Mouse (Mus musculus) MEL (cell line): ENCODE measurements at regions not wholly inside any gene's neighbourhood (a gene's known extent, or its start where the extent isn't known, plus 50 kb on each side); places are given as distances from the start of the nearest gene placed in this dataset.

Source experiments
- DNase-seq: peaks from one replicate; pipeline ENCODE4 v3.0.0; 2011; ENCODE audit warnings: low read depth, low spot score
- H3K27ac ChIP-seq: 2 replicates; pipeline ENCODE4 v1.5.1; 2012; ENCODE audit warnings: low read depth, mild to moderate bottlenecking, control low read depth, low read length, moderate library complexity; ENCODE audit not compliant: control insufficient read depth
- H3K27me3 ChIP-seq, 2 experiments: fragments of 150-350 bp in 1 of 2; sonication (generic) in 1 of 2; 2 replicates each; pipeline ENCODE4 v1.6.1; 2012; ENCODE audit warnings: low read length in 2 of 2, mild to moderate bottlenecking in 2 of 2, improper control_type of control experiment in 1 of 2, moderate library complexity in 1 of 2; ENCODE audit not compliant: insufficient read depth in 2 of 2, control insufficient read depth in 1 of 2
- H3K36me3 ChIP-seq, 2 experiments: 2 replicates each; pipeline ENCODE4 v1.6.1; 2012 to 2014; ENCODE audit warnings: low read length in 2 of 2, improper control_type of control experiment in 1 of 2, inconsistent platforms in 1 of 2, mild to moderate bottlenecking in 1 of 2; ENCODE audit not compliant: insufficient read depth in 2 of 2, control insufficient read depth in 1 of 2
- H3K4me1 ChIP-seq, 2 experiments: fragments of 150-350 bp in 1 of 2; sonication (generic) in 1 of 2; 2 replicates each; pipeline ENCODE4 v1.6.1; 2012; ENCODE audit warnings: low read length in 2 of 2, improper control_type of control experiment in 1 of 2, mild to moderate bottlenecking in 1 of 2; ENCODE audit not compliant: insufficient read depth in 2 of 2, control insufficient read depth in 1 of 2
- H3K4me3 ChIP-seq, 2 experiments: fragments of 150-350 bp in 1 of 2; sonication (generic) in 1 of 2; 2 replicates each; pipeline ENCODE4 v1.5.1; 2012; ENCODE audit warnings: low read depth in 2 of 2, low read length in 2 of 2, mild to moderate bottlenecking in 2 of 2, moderate library complexity in 2 of 2, control low read depth in 1 of 2, improper control_type of control experiment in 1 of 2; ENCODE audit not compliant: control insufficient read depth in 1 of 2, insufficient read depth in 1 of 2
- H3K79me2 ChIP-seq: 2 replicates; pipeline ENCODE4 v1.6.1; 2012; ENCODE audit warnings: mild to moderate bottlenecking, low read length, moderate library complexity; ENCODE audit not compliant: control insufficient read depth, poor library complexity, insufficient read depth
- H3K9ac ChIP-seq: 2 replicates; pipeline ENCODE4 v1.6.1; 2012; ENCODE audit warnings: low read depth, mild to moderate bottlenecking, control low read depth, low read length, moderate library complexity; ENCODE audit not compliant: control insufficient read depth, poor library complexity, severe bottlenecking
- H3K9me3 ChIP-seq: fragments of 150-350 bp; sonication (generic); replicated peaks from 2 replicates; pipeline ENCODE4 v1.6.1; 2012; ENCODE audit warnings: mild to moderate bottlenecking, low read length, improper control_type of control experiment, moderate library complexity; ENCODE audit not compliant: insufficient read depth
- CHD1 ChIP-seq: IDR thresholded peaks from 2 replicates; pipeline ENCODE4 v1.6.1; 2012; ENCODE audit warnings: low read depth, mild to moderate bottlenecking, inconsistent platforms, low read length, improper control_type of control experiment
- CHD2 ChIP-seq: IDR thresholded peaks from 2 replicates; pipeline ENCODE4 v1.6.1; 2011; ENCODE audit warnings: low read length, improper control_type of control experiment
- CTCF ChIP-seq, 3 experiments: IDR thresholded peaks in 2 of 3; conservative IDR thresholded peaks in 1 of 3; 2 replicates each; pipeline ENCODE4 v1.5.1; 2011 to 2012; ENCODE audit warnings: low read length in 3 of 3, low read depth in 2 of 3, mild to moderate bottlenecking in 2 of 3, improper control_type of control experiment in 1 of 3, inconsistent platforms in 1 of 3, mixed read lengths in 1 of 3, moderate library complexity in 1 of 3; ENCODE audit not compliant: control insufficient read depth in 1 of 3, insufficient read depth in 1 of 3, poor library complexity in 1 of 3, severe bottlenecking in 1 of 3
- GABPA ChIP-seq: IDR thresholded peaks from 2 replicates; pipeline ENCODE4 v1.6.1; 2012; ENCODE audit warnings: low read depth, mild to moderate bottlenecking, inconsistent platforms, low read length, improper control_type of control experiment, moderate library complexity
- GATA1 ChIP-seq: IDR thresholded peaks from 2 replicates; pipeline ENCODE4 v1.6.1; 2011; ENCODE audit warnings: low read depth, low read length, improper control_type of control experiment
- MAX ChIP-seq: IDR thresholded peaks from 2 replicates; pipeline ENCODE4 v1.6.1; 2011; ENCODE audit warnings: low read length, improper control_type of control experiment
- MEF2A ChIP-seq: IDR thresholded peaks from 2 replicates; pipeline ENCODE4 v1.6.1; 2014; ENCODE audit warnings: low read depth, mild to moderate bottlenecking, inconsistent platforms, low read length, improper control_type of control experiment; ENCODE audit not compliant: poor library complexity, insufficient replicate concordance, severe bottlenecking; ENCODE audit errors: extremely low read depth
- MYC ChIP-seq: IDR thresholded peaks from 2 replicates; pipeline ENCODE4 v1.6.1; 2011; ENCODE audit warnings: low read depth, mild to moderate bottlenecking, low read length, improper control_type of control experiment, moderate library complexity
- NELFE ChIP-seq: IDR thresholded peaks from 2 replicates; pipeline ENCODE4 v1.6.1; 2011; ENCODE audit warnings: low read depth, low read length, improper control_type of control experiment
- NRF1 ChIP-seq: IDR thresholded peaks from 2 replicates; pipeline ENCODE4 v1.6.1; 2014; ENCODE audit warnings: low read depth, mild to moderate bottlenecking, inconsistent platforms, low read length, improper control_type of control experiment, moderate library complexity; ENCODE audit not compliant: poor library complexity, insufficient read depth, severe bottlenecking
- POLR2A ChIP-seq, 2 experiments: IDR thresholded peaks; 2 replicates each; pipeline ENCODE4 v1.6.1; 2011 to 2012; ENCODE audit warnings: low read length in 2 of 2, mild to moderate bottlenecking in 2 of 2, control low read depth in 1 of 2, improper control_type of control experiment in 1 of 2, low read depth in 1 of 2, moderate library complexity in 1 of 2; ENCODE audit not compliant: control insufficient read depth in 1 of 2, insufficient read depth in 1 of 2, poor library complexity in 1 of 2
- POLR2AphosphoS2 ChIP-seq: IDR thresholded peaks from 2 replicates; pipeline ENCODE4 v1.6.1; 2011; ENCODE audit warnings: low read length, improper control_type of control experiment
- SMC3 ChIP-seq: IDR thresholded peaks from 2 replicates; pipeline ENCODE4 v1.6.1; 2011; ENCODE audit warnings: low read depth, low read length, improper control_type of control experiment
- TCF12 ChIP-seq: IDR thresholded peaks from 2 replicates; pipeline ENCODE4 v1.6.1; 2014; ENCODE audit warnings: low read depth, mild to moderate bottlenecking, inconsistent platforms, low read length, improper control_type of control experiment, moderate library complexity
- USF2 ChIP-seq, 2 experiments: IDR thresholded peaks; 2 replicates each; pipeline ENCODE4 v1.6.1; 2011 to 2012; ENCODE audit warnings: improper control_type of control experiment in 2 of 2, low read length in 2 of 2, borderline replicate concordance in 1 of 2, inconsistent platforms in 1 of 2, low read depth in 1 of 2, mild to moderate bottlenecking in 1 of 2; ENCODE audit not compliant: insufficient read depth in 1 of 2
- ZC3H11A ChIP-seq: IDR thresholded peaks from 2 replicates; pipeline ENCODE4 v1.6.1; 2012; ENCODE audit warnings: low read depth, mild to moderate bottlenecking, inconsistent platforms, low read length, improper control_type of control experiment
- ZKSCAN1 ChIP-seq: IDR thresholded peaks from 2 replicates; pipeline ENCODE4 v1.6.1; 2012; ENCODE audit warnings: low read depth, mild to moderate bottlenecking, inconsistent platforms, low read length, improper control_type of control experiment, moderate library complexity
- ZNF384 ChIP-seq: IDR thresholded peaks from 2 replicates; pipeline ENCODE4 v1.6.1; 2012; ENCODE audit warnings: low read depth, mild to moderate bottlenecking, inconsistent platforms, low read length, improper control_type of control experiment

GRCm38 (mm10) chr2:81582111-81582510 is 470.9 kb upstream of the Zfp804a start:
- Histone ChIP-seq H3K27me3 (no peaks in the 10 kb centered on the region), H3K4me3 (no peak overlapping the region), H3K9ac (no peak overlapping the region), H3K79me2 (no peaks in the 10 kb centered on the region), H3K36me3 (no peaks in the 10 kb centered on the region), H3K4me1 (no peaks in the 10 kb centered on the region), H3K27ac (no peak overlapping the region), H3K9me3 (no peaks in the 10 kb centered on the region)
- no peak for DNase-seq
- TF ChIP-seq MEF2A (no peak), ZKSCAN1 (no peak), NELFE (no peak), GATA1 (no peak), NRF1 (no peak), ZNF384 (no peak), SMC3 (no peak), TCF12 (no peak), CHD1 (no peak), CTCF (IDR thresholded peaks at IDR 0.05 in 2 of 3, conservative IDR thresholded peaks at IDR 0.05 in 1 of 3; ENCODE audit: control insufficient read depth in 1 of 3, insufficient read depth in 1 of 3, low read depth in 2 of 3, low read length in 3 of 3, poor library complexity in 1 of 3, severe bottlenecking in 1 of 3) (no peak), ZC3H11A (no peak), USF2 (IDR thresholded peaks at IDR 0.05; ENCODE audit: borderline replicate concordance in 1 of 2, insufficient read depth in 1 of 2, low read depth in 1 of 2, low read length in 2 of 2) (no peak), POLR2A (IDR thresholded peaks at IDR 0.05; ENCODE audit: control insufficient read depth in 1 of 2, insufficient read depth in 1 of 2, low read depth in 1 of 2, low read length in 2 of 2, poor library complexity in 1 of 2) (no peak), MAX (no peak), MYC (no peak), POLR2AphosphoS2 (no peak), GABPA (no peak), CHD2 (no peak)
